Mouse (Mus musculus) kidney, adult 2 months (tissue): ENCODE measurements around the gene Sycn. TPM values are rescaled to one million over a fixed set of nuclear protein-coding genes. Genes with fewer than 3 reads are reported as not detected.
"Not testable (repeated sequence)": the region's sequence is repeated elsewhere in the genome, so short reads cannot be mapped to it uniquely, and the experiment has no call there.

Experiments
- DNase-seq: peaks from one replicate; pipeline ENCODE4 v3.0.0; 2021
- H3K27ac ChIP-seq: fragments of 200-500 bp; 2 replicates; pipeline ENCODE4 v1.5.1; 2012; ENCODE audit warnings: low read depth, low read length, control low read depth, inconsistent platforms; ENCODE audit not compliant: insufficient read depth
- H3K27me3 ChIP-seq: fragments of 200-500 bp; replicated peaks from 2 replicates; pipeline ENCODE4 v1.6.1; 2012; ENCODE audit warnings: mild to moderate bottlenecking, moderate library complexity, low read length, inconsistent platforms; ENCODE audit not compliant: control insufficient read depth, insufficient read depth
- H3K36me3 ChIP-seq: fragments of 200-500 bp; 2 replicates; pipeline ENCODE4 v1.6.1; 2012; ENCODE audit warnings: mild to moderate bottlenecking, moderate library complexity, low read length, inconsistent platforms; ENCODE audit not compliant: control insufficient read depth, insufficient read depth
- H3K4me1 ChIP-seq: fragments of 200-500 bp; 2 replicates; pipeline ENCODE4 v1.6.1; 2011; ENCODE audit warnings: low read length; ENCODE audit not compliant: control insufficient read depth, insufficient read depth
- H3K4me3 ChIP-seq: fragments of 200-500 bp; 2 replicates; pipeline ENCODE4 v1.5.1; 2011; ENCODE audit warnings: mild to moderate bottlenecking, low read depth, low read length, control low read depth; ENCODE audit not compliant: insufficient read depth
- CTCF ChIP-seq: fragments of 200-500 bp; conservative IDR thresholded peaks from 2 replicates; pipeline ENCODE4 v1.5.1; 2011; ENCODE audit warnings: low read depth, mild to moderate bottlenecking, control low read depth, low read length, moderate library complexity, mixed read lengths; ENCODE audit not compliant: insufficient read depth, insufficient read length
- POLR2A ChIP-seq: fragments of 200-500 bp; IDR thresholded peaks from one replicate; pipeline ENCODE4 v1.6.1; 2011; ENCODE audit warnings: low read depth, low read length, control low read depth
- WGBS: fragments of 180-500 bp; shearing (Covaris S2); methylation state at CpG from one replicate; pipeline ENCODE4 v1.1.7; 2018; 5-methylcytosine and 5-hydroxymethylcytosine counted together
- polyA plus RNA-seq: library from polyadenylated mRNA; depleted of rRNA; stranded (reverse); fragments of >200 nt; gene quantifications from 2 replicates; pipeline ENCODE4 v1.2.3, GENCODE M21; 2012

The Sycn gene
- polyA plus RNA-seq, 1 experiment, result 12.4 TPM

GRCm38 (mm10) chr7:28527922-28528719 is 12.6 kb upstream of the Sycn start:
- 5% methylated on average over 19 of the region's 19 CpGs for whole genome bisulfite sequencing
- peak; percentile 86 for DNase-seq
- Histone ChIP-seq H3K4me3 (no peak overlapping the region), H3K27me3 (no peaks in the 10 kb centered on the region), H3K27ac (peak overlapping the region; percentile 19; the same call in 1 of the 2 replicates), H3K4me1 (no peaks in the 10 kb centered on the region), H3K36me3 (no peaks in the 10 kb centered on the region)
- TF ChIP-seq POLR2A (no peak), CTCF (peak; percentile 77)

GRCm38 (mm10) chr7:28532005-28532404 is 8.7 kb upstream of the Sycn start:
- peak overlapping the region; percentile 26; the same call in 1 of the 2 replicates for H3K27ac ChIP-seq
- 71% methylated on average over 8 of the region's 8 CpGs for WGBS

GRCm38 (mm10) chr7:28538886-28539285 is 1.8 kb upstream of the Sycn start:
- H3K27ac ChIP-seq, H3K4me1 ChIP-seq, H3K27me3 ChIP-seq, DNase-seq, H3K36me3 ChIP-seq, H3K4me3 ChIP-seq: not testable (repeated sequence)
- 91% methylated on average over 6 of the region's 6 CpGs for WGBS

More at GRCm38 (mm10) chr7:28532005-28532404, 8.7 kb upstream of the Sycn start:
- no peak for DNase-seq
- Histone ChIP-seq H3K36me3 (no peaks in the 10 kb centered on the region), H3K4me3 (no peak overlapping the region), H3K4me1 (no peaks in the 10 kb centered on the region; the same call in 1 of the 2 replicates), H3K27me3 (no peaks in the 10 kb centered on the region)
- no peak for TF ChIP-seq POLR2A
- no peak for TF ChIP-seq CTCF

- Histone ChIP-seq H3K36me3 (no peaks in the 10 kb centered on the region), H3K4me1 (no peaks in the 10 kb centered on the region), H3K27ac (peak overlapping the region; percentile 39; the same call in 1 of the 2 replicates), H3K27me3 (no peaks in the 10 kb centered on the region), H3K4me3 (peak overlapping the region; percentile 14; the same call in 1 of the 2 replicates)
- DNase-seq, result peak; percentile 65
- TF ChIP-seq CTCF (no peak), POLR2A (no peak)
- 9% methylated on average over 25 of the region's 27 CpGs for WGBS
Observed at GRCm38 (mm10) chr7:28544051-28544601, 3.4 kb downstream of the Sycn start.

- Histone ChIP-seq H3K27me3 (no peaks in the 10 kb centered on the region), H3K4me1 (no peaks in the 10 kb centered on the region), H3K36me3 (no peaks in the 10 kb centered on the region), H3K4me3 (peak overlapping the region; percentile 34; the same call in 1 of the 2 replicates), H3K27ac (no peak overlapping the region)
- 36% methylated on average over 14 of the region's 14 CpGs for WGBS
- DNase-seq, result peak; percentile 58
- no peak for TF ChIP-seq POLR2A
- no peak for TF ChIP-seq CTCF
Observed at GRCm38 (mm10) chr7:28545048-28545890, 4.6 kb downstream of the Sycn start.

GRCm38 (mm10) chr7:28545891-28546210 is 5.2 kb downstream of the Sycn start:
- TF ChIP-seq POLR2A (no peak), CTCF (no peak)
- DNase-seq, result no peak
- no peaks in the 10 kb centered on the region for H3K36me3 ChIP-seq
- no peaks in the 10 kb centered on the region for H3K27me3 ChIP-seq
- WGBS, result 56% methylated on average over 7 of the region's 7 CpGs
- H3K4me1 ChIP-seq, result no peaks in the 10 kb centered on the region
- H3K27ac ChIP-seq, result no peak overlapping the region
- peak overlapping the region; percentile 34 for H3K4me3 ChIP-seq

- WGBS, result 6% methylated on average over 22 of the region's 22 CpGs
- Histone ChIP-seq H3K4me1 (no peaks in the 10 kb centered on the region), H3K36me3 (no peaks in the 10 kb centered on the region), H3K27ac (0 out of 2 replicates have a peak overlapping the region, but pooled peaks have one; percentile 17), H3K27me3 (no peaks in the 10 kb centered on the region), H3K4me3 (peak overlapping the region; percentile 34)
- TF ChIP-seq CTCF, result no peak
- TF ChIP-seq POLR2A, result no peak
- DNase-seq, result no peak
Observed at GRCm38 (mm10) chr7:28546649-28547048, 6.0 kb downstream of the Sycn start.
